Mouse (Mus musculus): ENCODE measurements around the gene Smg5.

DNA sequence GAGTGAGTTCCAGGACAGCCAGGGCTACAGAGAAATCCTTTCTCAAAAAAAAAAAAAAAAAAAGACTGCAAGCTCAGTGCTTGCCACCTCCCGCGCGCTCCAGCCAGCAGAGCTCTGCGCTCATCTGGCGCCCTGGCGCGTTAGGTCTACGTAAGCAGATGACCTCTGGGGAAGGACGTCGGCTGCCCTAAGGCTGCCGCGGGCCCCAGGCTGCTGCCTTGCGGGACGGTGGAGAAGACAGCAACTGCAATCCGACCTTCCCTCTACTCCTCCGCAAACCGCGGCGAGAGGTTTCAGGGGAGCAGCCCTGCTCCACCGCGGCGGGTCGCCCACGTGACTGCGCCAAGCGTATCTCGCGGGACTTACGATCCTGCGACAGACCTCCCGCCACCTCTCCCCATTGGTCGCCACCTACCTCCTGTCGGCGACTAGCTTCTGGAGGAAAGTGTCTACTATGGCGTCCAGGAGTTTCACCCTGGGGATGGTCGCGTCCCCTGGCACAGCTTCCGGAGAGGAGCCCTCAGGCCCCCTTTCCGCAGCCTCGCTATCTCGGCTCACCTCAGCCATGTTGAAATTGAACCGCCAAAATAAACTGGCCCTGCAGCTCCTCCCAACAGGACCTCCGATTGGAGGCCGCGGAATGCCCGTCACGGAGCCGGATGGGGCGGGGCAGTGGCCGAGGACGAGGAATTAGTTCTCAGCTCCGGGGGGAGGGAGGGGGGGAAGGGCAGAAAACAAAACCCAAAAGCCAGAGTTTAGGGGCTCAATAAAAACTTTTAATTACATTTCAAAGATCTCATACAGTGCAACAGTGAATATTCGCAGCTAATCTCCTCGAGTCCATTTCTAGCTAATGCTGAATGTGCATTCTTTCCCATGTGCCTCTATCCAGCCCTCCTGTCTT lies 73.9 kb downstream of the Smg5 start, which contains the start of gene Pmf1:
- TF ChIP-seq CTCF (IDR thresholded peaks at IDR 0.05; ENCODE audit: low read depth, low read length) (no peak), GATA1 (IDR thresholded peaks at IDR 0.05; ENCODE audit: borderline replicate concordance, low read length) (no peak)
